Mouse (Mus musculus) kidney, postnatal 36 days (tissue): Measurements from ENCODE around the gene Pign.
A peak's percentile ranks its signal among the peaks of the same experiment; 100 is the strongest.

Experiments used
- DNase-seq, 2 experiments: peaks; one replicate each; pipeline ENCODE4 v3.0.0; 2021 to 2022; ENCODE audit warnings: mixed read lengths in 2 of 2

Gene Pign

GRCm38 (mm10) chr1:105663171-105663961 lies at the start of gene Pign, which contains the start of gene Relch:
TSS of gene Pign (minus strand) at chr1:105663677.
TSS of gene Relch (plus strand) at chr1:105663861.
- DNase-seq = peak; percentile 99 to 100

GRCm38 (mm10) chr1:105712822-105713221 lies 49.3 kb upstream of the Pign start:
- DNase-seq = no peak

DNA sequence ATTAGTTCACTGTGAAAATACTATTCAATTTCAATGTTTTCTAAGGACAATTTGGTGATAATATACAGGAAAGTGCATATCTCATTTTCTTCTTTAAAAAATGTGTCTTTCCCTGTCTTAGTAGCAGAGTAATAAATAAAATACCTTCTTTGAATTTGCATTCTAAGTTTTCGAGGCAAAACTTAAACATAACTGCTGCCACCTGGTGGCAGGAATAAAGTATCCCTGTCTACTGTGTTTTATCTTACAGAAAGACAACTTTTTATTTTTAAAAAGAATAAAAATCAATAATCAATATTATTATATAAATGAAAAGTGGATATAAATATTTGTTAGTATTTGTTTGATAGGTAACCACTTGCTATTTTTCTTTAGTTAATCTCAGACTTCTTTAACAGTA lies 47.8 kb upstream of the Pign start:
- peak; percentile 20 to 66 for DNase-seq

- no peak for DNase-seq
Observed at GRCm38 (mm10) chr1:105709415-105709814, 45.9 kb upstream of the Pign start.

DNA sequence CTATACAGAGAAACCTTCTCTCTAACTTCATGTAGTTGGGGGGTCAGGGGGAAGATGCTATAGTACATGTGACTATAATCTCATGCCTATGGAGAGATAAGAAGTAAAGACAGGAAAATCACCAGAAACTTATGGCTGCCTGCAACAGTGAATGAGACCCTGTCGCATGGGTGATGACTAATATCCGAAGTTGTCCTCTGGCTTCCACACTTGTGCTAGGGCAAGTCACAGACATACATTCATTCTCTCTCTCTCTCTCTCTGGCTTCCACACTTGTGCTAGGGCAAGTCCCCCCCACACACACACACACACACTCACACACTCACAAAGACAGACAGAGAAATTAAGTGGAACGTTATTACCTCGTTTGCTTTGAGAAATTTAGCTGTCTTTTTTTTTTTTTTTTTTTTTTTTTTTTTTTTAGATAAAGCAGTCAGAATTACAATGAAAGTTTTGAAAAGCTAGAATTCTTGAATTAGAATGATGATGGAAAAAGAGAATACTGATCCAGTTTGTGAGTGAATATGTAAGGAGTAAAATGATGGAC lies 37.6 kb upstream of the Pign start:
- no peak for DNase-seq

DNA sequence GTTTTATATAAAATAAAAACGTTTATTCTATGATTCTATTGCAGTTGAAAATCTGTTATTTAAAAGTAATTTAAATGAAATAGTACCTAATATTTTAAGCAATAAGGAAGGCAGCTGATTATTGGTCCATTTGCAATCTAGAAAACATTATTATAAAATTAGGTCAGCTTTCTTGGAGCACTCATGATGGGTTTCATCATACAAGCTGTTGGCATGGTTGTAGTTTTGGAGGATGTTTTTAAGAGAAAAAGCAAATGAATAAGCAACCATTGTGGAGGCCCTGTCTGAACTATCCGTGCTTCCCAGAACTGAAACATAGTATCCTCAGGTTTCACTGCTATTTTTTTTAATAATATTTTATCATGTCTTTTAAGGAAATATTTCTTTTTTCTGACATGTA lies 32.1 kb upstream of the Pign start:
- DNase-seq = no peak

DNA sequence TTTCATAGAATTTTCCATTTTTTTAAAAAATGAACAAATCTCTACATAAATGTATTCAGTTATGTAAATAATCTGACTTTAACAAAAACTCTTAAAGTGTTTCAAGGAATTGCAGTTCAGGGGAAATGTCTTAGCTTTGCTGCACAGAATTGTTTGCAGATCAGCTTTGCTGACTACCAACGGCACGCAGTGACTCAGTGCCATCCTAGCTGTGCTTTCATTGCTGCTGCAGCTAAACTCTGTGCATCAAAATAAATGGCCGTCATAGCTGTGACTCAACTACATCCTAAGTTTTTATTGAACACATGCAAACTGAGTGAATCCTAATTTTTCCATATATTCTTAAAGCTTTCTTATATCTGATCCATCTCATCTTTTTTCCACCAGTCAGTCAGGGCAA lies 22.0 kb upstream of the Pign start:
- no peak for DNase-seq

GRCm38 (mm10) chr1:105680587-105680986 lies 17.1 kb upstream of the Pign start:
- peak; percentile 22 to 47 for DNase-seq

DNA sequence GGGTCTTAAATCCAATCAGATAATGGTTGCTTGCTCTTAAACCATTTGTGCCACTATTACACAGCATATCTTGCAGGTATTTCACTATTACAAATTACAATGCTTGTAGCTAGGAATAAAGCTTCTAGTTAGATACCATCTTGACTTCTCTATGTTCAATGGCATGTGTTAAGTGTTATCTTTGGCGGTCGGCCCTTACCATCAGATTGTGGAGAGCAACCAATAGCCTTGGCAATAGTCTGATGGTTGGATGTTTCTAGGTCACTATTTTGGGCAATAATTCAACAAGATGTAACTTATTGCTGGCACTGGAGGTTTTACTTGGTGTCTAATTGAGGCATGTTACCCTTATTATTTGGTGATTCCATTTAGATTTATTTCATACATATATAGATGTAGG lies 11.3 kb upstream of the Pign start:
- peak in 1 of 2 experiments; percentile 17 for DNase-seq

DNA sequence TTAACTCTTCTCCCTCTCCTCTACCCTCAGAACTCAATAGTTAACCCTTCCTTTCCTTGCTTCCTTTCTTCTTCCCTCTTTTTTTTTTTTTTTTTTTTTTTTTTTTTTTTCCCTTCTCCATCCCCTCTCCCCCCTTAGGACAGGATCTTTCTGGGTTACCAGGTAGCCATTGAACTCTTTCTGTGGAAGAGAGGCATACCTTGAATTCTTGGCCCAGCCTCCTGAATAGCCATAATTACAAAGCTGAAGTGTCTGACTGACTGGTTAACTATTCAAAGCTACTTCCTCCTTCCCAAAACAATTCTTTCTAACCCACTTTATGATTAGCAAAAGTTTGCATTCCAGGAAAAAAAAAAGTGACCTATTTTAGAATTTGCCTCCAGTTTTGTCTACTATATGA lies 6.2 kb upstream of the Pign start:
- DNase-seq = no peak

DNA sequence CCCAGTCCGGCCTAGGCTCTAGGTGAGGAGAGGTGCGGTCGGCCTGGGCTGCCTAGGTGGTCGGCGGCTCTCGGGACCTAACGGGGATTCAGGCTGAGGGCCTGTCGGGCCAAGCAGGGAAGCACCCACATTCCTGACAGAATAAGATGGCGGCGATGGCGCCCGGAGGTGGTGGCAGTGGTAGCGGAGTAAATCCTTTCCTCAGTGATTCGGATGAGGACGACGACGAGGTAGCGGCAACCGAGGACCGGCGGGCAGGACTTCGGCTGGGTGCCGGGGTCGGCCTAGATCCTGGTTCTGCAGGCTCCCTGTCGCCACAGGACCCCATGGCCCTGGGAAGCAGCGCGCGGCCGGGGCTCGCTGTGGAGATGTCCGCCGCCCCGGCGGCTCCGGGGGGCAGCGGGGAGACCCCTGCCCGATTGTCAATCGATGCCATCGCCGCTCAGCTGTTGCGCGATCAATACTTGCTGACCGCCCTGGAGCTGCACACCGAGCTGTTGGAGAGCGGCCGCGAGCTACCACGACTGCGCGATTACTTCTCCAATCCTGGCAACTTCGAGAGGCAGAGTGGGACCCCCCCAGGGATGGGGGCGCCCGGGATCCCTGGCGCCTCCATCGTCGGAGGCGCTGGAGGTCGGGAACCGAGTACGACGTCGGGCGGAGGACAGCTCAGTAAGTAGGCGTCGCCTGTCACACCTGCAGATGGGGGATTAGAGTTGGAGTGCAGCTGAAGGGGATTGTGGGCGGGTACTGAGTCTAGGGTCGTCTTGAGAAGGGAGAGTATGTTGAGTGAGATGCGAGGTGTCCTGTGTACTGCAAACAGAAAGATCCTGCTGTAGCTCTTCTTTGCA lies 710 bp upstream of the Pign start:
- DNase-seq = peak in 1 of 2 experiments; percentile 38

DNA sequence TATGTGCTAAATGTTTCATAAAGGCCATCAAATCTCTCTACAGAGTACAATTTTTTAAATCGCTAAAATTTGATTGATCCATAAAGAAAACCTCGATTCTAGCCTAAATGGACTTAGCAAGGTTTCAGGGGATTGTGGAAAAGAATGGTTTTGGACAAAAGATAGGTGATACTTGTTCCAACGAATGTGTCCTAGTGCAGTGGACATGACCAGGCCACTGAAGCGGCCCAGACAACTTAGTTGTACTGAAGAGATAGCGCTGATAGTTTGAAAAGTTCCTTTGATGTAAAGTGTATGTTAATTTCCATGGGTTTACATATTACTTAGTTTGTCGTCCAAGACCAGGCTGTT lies 682 bp downstream of the Pign start:
- DNase-seq = no peak

GRCm38 (mm10) chr1:105660015-105660414 lies 3.5 kb downstream of the Pign start:
- peak; percentile 25 to 55 for DNase-seq

DNA sequence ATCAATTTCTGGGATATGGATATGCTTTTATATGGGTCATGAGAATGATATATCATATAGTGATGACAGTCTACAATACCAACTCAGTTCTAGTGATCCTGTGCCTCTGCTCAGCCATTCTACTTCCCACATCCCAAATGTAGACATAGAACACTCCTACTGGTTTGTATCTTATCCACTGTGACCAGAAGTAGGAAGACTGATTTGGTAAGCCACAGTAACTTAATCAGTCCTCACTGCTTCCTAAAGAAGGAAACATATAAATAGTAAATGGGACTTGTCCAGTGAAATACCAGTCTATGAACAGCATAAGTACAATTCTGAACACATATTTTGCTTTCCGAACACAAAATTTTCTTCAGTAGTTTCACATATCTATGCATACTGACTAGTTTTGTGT lies 9.5 kb downstream of the Pign start:
- no peak for DNase-seq

GRCm38 (mm10) chr1:105650650-105651049 lies 12.8 kb downstream of the Pign start:
- DNase-seq = no peak

DNA sequence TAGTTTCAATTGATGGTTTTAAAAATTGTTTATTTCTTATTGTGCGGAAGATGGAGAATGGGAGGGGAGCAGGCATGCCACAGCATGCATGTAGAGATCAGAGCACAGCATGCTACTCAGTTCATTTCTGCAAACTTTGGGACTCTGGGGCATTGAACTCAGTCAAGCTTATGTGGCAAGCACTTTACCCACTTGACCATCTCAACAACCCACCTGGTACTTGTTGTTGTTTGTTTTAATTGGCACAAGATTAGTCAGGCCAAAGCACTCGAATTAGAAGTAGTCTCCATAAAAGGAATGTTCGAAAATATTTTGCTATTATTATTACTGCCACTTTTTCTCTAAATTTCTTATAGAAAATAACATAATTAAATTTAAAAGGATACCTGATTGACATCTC lies 19.4 kb downstream of the Pign start:
- no peak for DNase-seq

DNA sequence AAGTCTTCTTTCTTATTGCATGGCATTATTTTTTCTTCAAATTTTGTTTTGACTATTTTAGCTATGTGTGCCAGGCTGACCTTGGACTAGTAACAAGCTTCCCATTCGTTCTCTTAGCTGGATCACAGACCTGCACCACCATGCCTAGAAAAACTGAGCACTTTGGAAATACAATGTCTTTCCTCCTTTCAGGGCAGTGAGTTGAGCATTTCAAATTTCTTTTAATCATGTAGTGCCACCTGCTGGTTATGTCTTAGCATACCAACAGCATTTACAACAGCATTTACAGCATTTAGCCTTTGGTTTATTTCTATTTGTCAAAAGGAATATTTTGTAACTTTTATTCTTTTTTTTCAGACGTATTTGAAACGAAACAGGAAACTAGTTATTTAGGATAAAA lies 33.0 kb downstream of the Pign start:
- DNase-seq = peak; percentile 8 to 13

- DNase-seq = no peak
Observed at GRCm38 (mm10) chr1:105589673-105590072, 73.8 kb downstream of the Pign start.

DNA sequence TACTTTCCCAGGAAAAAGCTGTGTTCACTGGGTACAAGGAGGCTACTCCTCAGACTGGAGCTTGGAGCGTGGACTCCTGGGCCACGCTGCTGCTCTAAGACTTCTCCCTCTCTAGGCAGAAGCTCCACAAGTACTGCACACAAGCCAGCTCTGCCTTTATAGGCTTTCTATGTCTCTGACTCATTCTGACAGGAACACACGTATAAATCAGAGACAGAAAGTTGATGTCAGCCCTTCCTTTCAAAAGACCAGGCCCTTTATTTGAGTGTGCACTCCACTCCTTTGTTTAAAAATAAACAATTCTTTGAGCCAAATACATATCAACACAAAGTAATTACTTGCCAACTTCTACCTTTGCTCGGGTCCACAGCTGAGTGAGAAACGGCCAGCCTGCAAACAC lies 74.8 kb downstream of the Pign start:
- peak in 1 of 2 experiments; percentile 11 for DNase-seq

DNA sequence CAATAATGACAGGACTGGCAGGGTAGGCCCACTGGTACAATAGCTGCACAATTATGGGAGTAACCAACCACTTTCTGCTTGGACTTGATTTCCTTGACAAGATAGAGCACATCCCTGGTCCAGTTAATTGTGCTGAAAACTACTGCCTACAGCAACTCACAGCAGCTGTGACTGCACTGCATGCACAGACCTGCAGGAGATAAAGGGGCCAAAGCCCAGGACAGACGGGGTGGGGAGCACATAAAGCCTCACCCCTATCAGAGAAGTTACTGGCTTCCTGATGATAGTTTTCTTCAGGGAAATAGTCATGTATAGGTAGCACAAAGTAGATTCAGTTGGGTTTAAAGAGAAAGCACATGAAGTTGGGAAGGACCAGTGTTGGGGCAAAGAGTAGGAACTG lies 80.7 kb downstream of the Pign start:
- no peak for DNase-seq

- DNase-seq = no peak
Observed at GRCm38 (mm10) chr1:105580909-105581308, 82.6 kb downstream of the Pign start.

GRCm38 (mm10) chr1:105566051-105566450 lies 97.4 kb downstream of the Pign start:
- DNase-seq = no peak

DNA sequence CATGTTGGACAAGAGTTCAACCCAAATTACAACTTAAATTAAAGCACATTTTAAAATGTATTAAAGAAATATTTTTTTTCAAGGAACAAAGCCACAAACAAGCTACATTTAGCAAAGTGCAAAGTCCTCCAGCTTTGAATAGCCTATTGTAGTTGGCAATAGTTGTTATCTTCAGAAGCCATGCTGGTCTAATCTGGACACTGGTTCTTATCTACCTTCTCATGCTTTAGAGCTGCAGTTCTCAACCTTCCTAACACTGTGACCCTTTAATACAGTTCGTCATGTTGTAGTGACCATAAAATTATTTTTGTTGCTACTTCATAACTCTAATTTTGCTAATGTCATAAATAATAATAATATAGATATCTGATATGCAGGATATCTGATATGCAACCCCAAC lies 99.2 kb downstream of the Pign start:
- DNase-seq = no peak

- no peak for DNase-seq
Observed at GRCm38 (mm10) chr1:105563821-105564220, 99.7 kb downstream of the Pign start.
